Mouse (Mus musculus) kidney, adult 2 months (tissue): ENCODE results near the gene Nme3. TPM values are rescaled to one million over a fixed set of nuclear protein-coding genes. Genes with fewer than 3 reads are reported as not detected.
A peak's percentile ranks its signal among the peaks of the same experiment; 100 is the strongest.
"Not testable (repeated sequence)": the region's sequence is repeated elsewhere in the genome, so short reads cannot be mapped to it uniquely, and the experiment has no call there.

Experiments used
- DNase-seq: peaks from one replicate; pipeline ENCODE4 v3.0.0; 2021
- H3K27ac ChIP-seq: fragments of 200-500 bp; 2 replicates; pipeline ENCODE4 v1.5.1; 2012; ENCODE audit warnings: low read depth, low read length, control low read depth, inconsistent platforms; ENCODE audit not compliant: insufficient read depth
- H3K27me3 ChIP-seq: fragments of 200-500 bp; replicated peaks from 2 replicates; pipeline ENCODE4 v1.6.1; 2012; ENCODE audit warnings: mild to moderate bottlenecking, moderate library complexity, low read length, inconsistent platforms; ENCODE audit not compliant: control insufficient read depth, insufficient read depth
- H3K36me3 ChIP-seq: fragments of 200-500 bp; 2 replicates; pipeline ENCODE4 v1.6.1; 2012; ENCODE audit warnings: mild to moderate bottlenecking, moderate library complexity, low read length, inconsistent platforms; ENCODE audit not compliant: control insufficient read depth, insufficient read depth
- H3K4me1 ChIP-seq: fragments of 200-500 bp; 2 replicates; pipeline ENCODE4 v1.6.1; 2011; ENCODE audit warnings: low read length; ENCODE audit not compliant: control insufficient read depth, insufficient read depth
- H3K4me3 ChIP-seq: fragments of 200-500 bp; 2 replicates; pipeline ENCODE4 v1.5.1; 2011; ENCODE audit warnings: mild to moderate bottlenecking, low read depth, low read length, control low read depth; ENCODE audit not compliant: insufficient read depth
- CTCF ChIP-seq: fragments of 200-500 bp; conservative IDR thresholded peaks from 2 replicates; pipeline ENCODE4 v1.5.1; 2011; ENCODE audit warnings: low read depth, mild to moderate bottlenecking, control low read depth, low read length, moderate library complexity, mixed read lengths; ENCODE audit not compliant: insufficient read depth, insufficient read length
- POLR2A ChIP-seq: fragments of 200-500 bp; IDR thresholded peaks from one replicate; pipeline ENCODE4 v1.6.1; 2011; ENCODE audit warnings: low read depth, low read length, control low read depth
- WGBS: fragments of 180-500 bp; shearing (Covaris S2); methylation state at CpG from one replicate; pipeline ENCODE4 v1.1.7; 2018; 5-methylcytosine and 5-hydroxymethylcytosine counted together
- polyA plus RNA-seq: library from polyadenylated mRNA; depleted of rRNA; stranded (reverse); fragments of >200 nt; gene quantifications from 2 replicates; pipeline ENCODE4 v1.2.3, GENCODE M21; 2012; rRNA removed

Gene Nme3
- polyA plus RNA-seq, 1 experiment = 115 TPM

DNA sequence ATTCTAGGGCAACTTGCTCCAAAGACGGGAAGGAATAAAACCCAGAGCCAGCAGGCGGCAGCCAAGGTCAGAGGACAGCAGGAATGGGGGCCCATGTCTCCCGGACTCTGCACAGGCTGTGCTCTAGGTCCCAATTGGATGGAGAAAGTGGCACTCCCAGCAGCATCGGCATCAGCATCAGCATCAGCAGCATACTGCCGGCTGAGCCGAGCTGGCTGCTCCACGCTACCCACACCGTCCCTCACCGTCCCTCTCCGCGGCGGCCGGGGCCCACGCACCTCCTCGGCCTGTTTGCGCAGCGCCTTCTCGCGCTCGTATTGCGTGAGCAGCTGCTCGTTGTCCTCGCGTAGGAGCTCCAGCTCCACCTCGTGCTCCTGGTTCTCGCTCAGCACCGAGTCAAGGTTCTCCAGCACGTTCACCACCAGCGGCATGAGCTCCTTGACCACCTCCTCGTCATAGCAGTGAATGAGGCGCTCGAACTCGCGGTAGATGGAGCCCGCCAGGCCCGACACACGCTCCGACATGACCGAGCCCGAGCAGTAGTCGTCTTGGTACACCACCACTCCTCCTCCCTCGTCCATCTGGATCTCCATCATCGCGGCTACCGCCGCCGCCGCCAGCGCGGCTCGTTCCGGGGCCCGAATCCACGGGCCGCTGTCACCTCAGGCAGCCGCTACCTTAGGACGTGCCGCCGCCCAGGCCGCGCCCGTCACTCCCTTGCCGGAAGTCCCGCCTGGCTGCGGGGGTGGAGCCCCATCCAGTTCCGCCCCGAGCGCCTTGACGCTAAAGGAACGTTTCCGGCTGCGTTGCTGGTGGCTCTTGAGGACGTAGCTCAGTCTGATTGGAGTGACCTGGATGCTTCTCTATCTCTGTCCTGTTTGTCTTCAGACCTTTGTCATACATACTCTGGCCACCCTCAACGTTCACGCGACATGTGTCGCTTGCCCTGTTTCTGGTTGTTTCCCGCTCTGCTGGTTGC is 40.2 kb downstream of the Nme3 start, which contains the start of gene Mapk8ip3:
Mapk8ip3 (minus strand) TSS at position 719 of the 979 bp plus-strand sequence.
- 0 out of 2 replicates have a peak, but pooled peaks have one; percentile 23 for TF ChIP-seq CTCF
- peak; percentile 13 for TF ChIP-seq POLR2A
- WGBS = under 1% methylated on average over 78 of the region's 78 CpGs
- peak; percentile 96 for DNase-seq
- Histone ChIP-seq H3K4me3 (peak within 1 kb of the TSS; percentile 87), H3K27ac (peak within 1 kb of the TSS; percentile 64), H3K4me1 (peaks cover 17% of the 10 kb centered on the region), H3K36me3 (no peaks in the 10 kb centered on the region), H3K27me3 (no peaks in the 10 kb centered on the region)

DNA sequence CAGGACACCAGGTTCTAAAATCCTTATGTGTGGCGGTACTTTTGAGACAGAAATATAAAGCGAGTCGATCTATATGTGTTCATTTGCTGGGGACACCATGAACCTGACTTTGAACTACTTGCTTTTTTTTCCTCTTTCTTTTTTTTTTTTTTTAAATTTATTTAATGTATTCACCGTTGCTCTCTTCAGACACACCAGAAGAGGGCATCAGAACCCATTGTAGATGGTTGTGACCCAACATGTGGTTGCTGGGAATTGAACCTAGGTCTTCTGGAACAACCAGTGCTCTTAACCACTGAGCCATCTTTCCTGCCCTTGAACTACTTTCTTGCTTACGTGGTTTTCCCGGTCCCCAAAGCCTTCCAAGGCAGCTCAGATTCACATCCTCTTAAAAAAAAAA is 41.0 kb downstream of the Nme3 start:
- H3K4me3 ChIP-seq = peak overlapping the region; percentile 87
- TF ChIP-seq CTCF (no peak), POLR2A (no peak)
- H3K27ac ChIP-seq = peak overlapping the region; percentile 64
- H3K27me3 ChIP-seq = no peaks in the 10 kb centered on the region
- no peaks in the 10 kb centered on the region for H3K36me3 ChIP-seq
- 39% methylated on average over 6 of the region's 6 CpGs for WGBS
- DNase-seq = no peak
- H3K4me1 ChIP-seq = peaks cover 17% of the 10 kb centered on the region

GRCm38 (mm10) chr17:24942453-24942852 is 46.2 kb downstream of the Nme3 start:
- peak; percentile 70 for DNase-seq
- WGBS = 1% methylated on average over 2 of the region's 2 CpGs
- not testable (repeated sequence) for H3K27ac ChIP-seq, H3K27me3 ChIP-seq, H3K4me3 ChIP-seq, H3K36me3 ChIP-seq, H3K4me1 ChIP-seq
- TF ChIP-seq CTCF = peak; percentile 57

DNA sequence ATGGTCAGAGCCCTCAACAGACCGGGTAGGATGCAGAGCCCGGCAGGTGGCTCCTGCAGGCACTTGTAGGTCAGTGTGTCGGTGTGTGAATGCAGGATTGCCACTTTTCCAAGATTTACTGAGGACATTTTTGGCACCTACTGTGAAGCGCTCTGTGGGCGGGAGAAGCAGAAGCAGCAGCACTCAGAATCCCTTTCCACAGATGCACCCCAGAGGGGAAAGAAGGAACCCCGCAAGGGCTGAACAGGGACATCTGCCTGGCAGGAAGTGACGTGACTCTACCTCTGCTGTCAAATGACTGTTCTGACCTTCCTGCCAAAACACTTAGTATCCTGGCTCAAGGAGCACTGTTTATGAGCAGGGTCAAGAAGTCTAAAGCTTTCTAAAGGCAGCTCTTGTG is 46.7 kb downstream of the Nme3 start:
- Histone ChIP-seq H3K36me3 (no peaks in the 10 kb centered on the region), H3K4me3 (no peak overlapping the region), H3K27ac (no peak overlapping the region), H3K27me3 (no peaks in the 10 kb centered on the region), H3K4me1 (no peaks in the 10 kb centered on the region)
- TF ChIP-seq CTCF (no peak), POLR2A (no peak)
- WGBS = 88% methylated on average over 7 of the region's 7 CpGs
- no peak for DNase-seq

GRCm38 (mm10) chr17:24943589-24943988 is 47.3 kb downstream of the Nme3 start:
- not testable (repeated sequence) for H3K27ac ChIP-seq, H3K4me1 ChIP-seq, H3K4me3 ChIP-seq, DNase-seq, H3K36me3 ChIP-seq, H3K27me3 ChIP-seq
- WGBS = 90% methylated on average over 1 of the region's 1 CpGs

Other genes starting within 250 kb of the Nme3 start
- gene Slc9a3r2, start 246.2 kb upstream of the Nme3 start, polyA plus RNA-seq = 111 and 123 TPM in 2 replicates
- not detected in 2 replicates for gene Npw, start 238.0 kb upstream of the Nme3 start, polyA plus RNA-seq
- 44.3 and 57.6 TPM in 2 replicates for gene Zfp598, start 226.8 kb upstream of the Nme3 start, polyA plus RNA-seq
- 1.5 and 2.2 TPM in 2 replicates for gene Syngr3, start 206.5 kb upstream of the Nme3 start, polyA plus RNA-seq
- gene Gfer, start 200.3 kb upstream of the Nme3 start, polyA plus RNA-seq = 29.8 and 34.7 TPM in 2 replicates
- 5.6 and 7.1 TPM in 2 replicates for gene Noxo1, start 200.3 kb upstream of the Nme3 start, polyA plus RNA-seq
- gene Tbl3, start 188.8 kb upstream of the Nme3 start, polyA plus RNA-seq = 48.6 and 49.4 TPM in 2 replicates
- gene Rnf151, start 178.4 kb upstream of the Nme3 start, polyA plus RNA-seq = 0.16 and 0.91 TPM in 2 replicates
- gene Rps2, start 178.4 kb upstream of the Nme3 start, polyA plus RNA-seq = 2,444 and 2,611 TPM in 2 replicates
- 626 and 656 TPM in 2 replicates for gene Ndufb10, start 172.0 kb upstream of the Nme3 start, polyA plus RNA-seq
- 0.38 and 4.7 TPM in 2 replicates for gene Rpl3l, start 168.7 kb upstream of the Nme3 start, polyA plus RNA-seq
- 169 and 209 TPM in 2 replicates for gene Msrb1, start 159.9 kb upstream of the Nme3 start, polyA plus RNA-seq
- gene Hs3st6, start 143.5 kb upstream of the Nme3 start, polyA plus RNA-seq = 7.4 and 11.9 TPM in 2 replicates
- not detected in 2 replicates for gene Meiob, start 92.2 kb upstream of the Nme3 start, polyA plus RNA-seq
- 636 and 727 TPM in 2 replicates for gene Hagh, start 56.4 kb upstream of the Nme3 start, polyA plus RNA-seq
- gene Fahd1, start 46.1 kb upstream of the Nme3 start, polyA plus RNA-seq = 103 and 123 TPM in 2 replicates
- gene Igfals, start 30.5 kb upstream of the Nme3 start, polyA plus RNA-seq = 50.6 and 77.3 TPM in 2 replicates
- 37.2 and 38.4 TPM in 2 replicates for gene Nubp2, start 10.2 kb upstream of the Nme3 start, polyA plus RNA-seq
- 55.5 and 69.0 TPM in 2 replicates for gene Spsb3, start 9.9 kb upstream of the Nme3 start, polyA plus RNA-seq
- 32.2 and 40.7 TPM in 2 replicates for gene Eme2, start 1.4 kb upstream of the Nme3 start, polyA plus RNA-seq
- gene Mrps34, start 1.4 kb upstream of the Nme3 start, polyA plus RNA-seq = 162 and 199 TPM in 2 replicates
- 58.1 and 69.1 TPM in 2 replicates for gene Mapk8ip3, start 40.5 kb downstream of the Nme3 start, polyA plus RNA-seq
- gene Jpt2, start 64.2 kb downstream of the Nme3 start, polyA plus RNA-seq = 23.8 and 31.0 TPM in 2 replicates
- gene Cramp1l, start 119.3 kb downstream of the Nme3 start, polyA plus RNA-seq = 11.9 and 13.3 TPM in 2 replicates
- 10.1 and 10.6 TPM in 2 replicates for gene Ift140, start 119.6 kb downstream of the Nme3 start, polyA plus RNA-seq
- 93.4 and 100 TPM in 2 replicates for gene Tmem204, start 187.1 kb downstream of the Nme3 start, polyA plus RNA-seq
- gene Telo2, start 219.5 kb downstream of the Nme3 start, polyA plus RNA-seq = 11.6 and 13.3 TPM in 2 replicates
- gene Ptx4, start 224.3 kb downstream of the Nme3 start, polyA plus RNA-seq = not detected in 2 replicates
- gene Clcn7, start 236.9 kb downstream of the Nme3 start, polyA plus RNA-seq = 42.6 and 51.3 TPM in 2 replicates